Mouse (Mus musculus): ENCODE measurements at regions not wholly inside any gene's neighbourhood (a gene's known extent, or its start where the extent isn't known, plus 50 kb on each side); places are given as distances from the start of the nearest gene placed in this dataset.

DNA sequence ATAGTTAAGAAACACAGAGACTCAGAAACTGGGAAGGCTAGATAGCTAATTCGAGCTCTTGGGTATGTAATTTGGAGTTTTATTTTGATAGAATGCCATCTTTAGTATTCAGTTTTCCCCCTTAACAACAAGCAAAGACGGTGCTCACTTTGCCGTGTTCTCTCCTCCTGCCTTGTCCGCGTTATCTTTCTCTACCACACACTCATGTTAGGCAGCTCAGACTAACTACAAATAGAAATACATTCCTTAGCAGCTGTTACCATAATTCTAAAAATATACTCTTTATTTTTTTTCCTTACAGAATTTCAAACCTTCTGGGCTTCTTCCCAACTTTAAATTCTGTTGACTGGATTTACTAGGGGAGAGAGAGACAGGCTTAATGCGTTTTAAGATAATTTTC is 97.5 kb upstream of the Gk2 start:
- intact Hi-C loops (cut with DNase I), result no loop called here
- Histone ChIP-seq H3K27ac (no peak overlapping the region), H3K4me3 (peak overlapping the region; percentile 3; the same call in 1 of the 2 replicates)
- no peak for DNase-seq
- no peak for TF ChIP-seq CTCF (IDR thresholded peaks at IDR 0.05)

GRCm38 (mm10) chr5:97553122-97553521 is 96.3 kb upstream of the Gk2 start:
- DNase-seq, result peak; percentile 16
- H3K4me3 ChIP-seq, result no peak overlapping the region
- H3K27ac ChIP-seq, result no peak overlapping the region
- intact Hi-C loops (cut with DNase I), result no loop called here
- peak; percentile 50 for TF ChIP-seq CTCF (IDR thresholded peaks at IDR 0.05)

DNA sequence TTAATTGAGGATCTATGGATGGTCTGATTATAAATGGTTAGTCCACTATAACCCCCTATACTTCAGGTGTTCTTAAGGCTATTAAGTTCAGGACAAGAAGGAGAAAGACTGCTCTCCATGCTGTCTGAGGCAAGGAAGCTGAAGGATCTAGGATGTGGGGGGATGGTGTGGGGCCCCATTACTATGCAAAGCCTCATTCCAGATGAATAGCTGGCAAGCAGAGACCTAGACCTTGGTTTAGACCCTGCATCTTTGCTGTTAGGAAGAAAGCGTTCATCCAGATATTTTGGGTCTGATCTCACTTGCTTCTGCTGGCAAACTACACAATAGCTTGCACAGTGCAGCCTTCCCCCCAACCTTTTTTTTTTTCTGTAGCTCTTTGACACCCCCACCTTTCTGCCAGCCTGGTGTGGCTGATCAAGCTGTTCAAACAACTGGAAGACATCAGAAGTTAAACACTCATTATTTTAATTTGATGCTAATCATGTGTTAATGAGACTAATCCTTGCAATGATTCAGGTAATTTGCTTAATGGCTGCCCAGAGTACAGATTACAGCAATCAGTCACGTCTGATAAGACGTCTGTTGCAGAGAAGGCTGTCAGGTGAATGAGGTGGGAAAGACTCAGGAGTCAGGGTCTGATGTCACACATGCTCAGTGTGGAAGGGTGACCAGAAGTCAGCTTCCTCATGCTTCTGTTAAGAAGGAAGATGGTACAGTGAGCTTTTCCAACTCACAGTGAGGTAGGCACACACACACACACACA is 80.9 kb upstream of the Gk2 start:
- Histone ChIP-seq H3K27ac (no peak overlapping the region), H3K4me3 (no peak overlapping the region)
- intact Hi-C loops (cut with DNase I), result no loop called here
- TF ChIP-seq CTCF (IDR thresholded peaks at IDR 0.05), result no peak
- no peak for DNase-seq

DNA sequence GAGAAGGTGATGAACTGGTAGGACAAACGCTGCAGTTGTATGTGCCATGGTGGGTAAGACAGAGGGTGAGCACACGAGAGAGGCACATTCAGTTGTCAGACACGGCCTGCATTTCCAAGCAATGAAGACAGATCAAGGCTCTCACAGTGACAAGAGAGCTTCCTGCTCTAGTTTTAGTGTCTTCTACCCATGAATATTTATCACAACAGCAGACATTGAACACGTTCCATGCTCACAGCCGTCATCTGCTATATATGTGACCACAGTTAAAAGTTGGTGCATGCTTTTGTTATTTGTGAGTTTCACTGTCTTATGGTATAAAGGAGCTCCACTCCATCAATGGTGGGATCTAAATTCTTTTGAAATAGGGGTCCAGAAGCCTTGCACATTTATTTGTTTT is 76.9 kb upstream of the Gk2 start:
- Histone ChIP-seq H3K27ac (no peak overlapping the region), H3K4me3 (no peak overlapping the region)
- TF ChIP-seq CTCF (IDR thresholded peaks at IDR 0.05), result no peak
- no peak for DNase-seq
- intact Hi-C loops (cut with DNase I), result no loop called here

DNA sequence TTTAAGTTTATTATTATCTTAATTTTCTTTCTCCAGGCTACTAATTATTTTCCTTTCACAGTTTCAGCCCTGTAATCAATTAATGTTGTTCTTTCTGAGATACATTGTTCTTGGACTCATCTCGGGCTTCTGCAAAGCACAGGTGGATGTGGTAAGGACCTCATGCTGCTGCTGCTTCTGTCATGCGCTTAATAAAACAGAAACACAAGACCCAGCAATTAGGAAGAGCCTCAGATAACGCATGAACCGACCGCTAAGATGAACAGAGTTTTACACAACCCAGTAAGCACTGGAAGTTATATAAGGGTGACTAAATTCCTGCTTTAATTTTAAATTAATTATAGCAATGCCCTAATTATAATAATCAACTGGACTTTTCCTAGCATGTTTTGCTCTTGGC is 70.7 kb upstream of the Gk2 start:
- no peak for TF ChIP-seq CTCF (IDR thresholded peaks at IDR 0.05)
- Histone ChIP-seq H3K27ac (no peak overlapping the region), H3K4me3 (no peak overlapping the region)
- intact Hi-C loops (cut with DNase I), result no loop called here
- no peak for DNase-seq
